Mouse (Mus musculus) limb, embryonic 14.5 days (tissue): ENCODE data around the gene Adamtsl1. TPM values are rescaled to one million over a fixed set of nuclear protein-coding genes. Genes with fewer than 3 reads are reported as not detected.
A peak's percentile ranks its signal among the peaks of the same experiment; 100 is the strongest.

ENCODE experiments used
- ATAC-seq: fragments of 200-750 bp; cut with Nextera tagmentation; 2 replicates; pipeline ENCODE4 v1.8.0; 2017; ENCODE audit warnings: low read depth, moderate number of reproducible peaks, moderate TSS enrichment; ENCODE audit not compliant: low FRiP score
- DNase-seq: peaks from one replicate; pipeline ENCODE4 v3.0.0-alpha.2; 2015; ENCODE audit warnings: low spot score
- H3K27ac ChIP-seq: fragments of 300-500 bp; sonication (generic); replicated peaks from 2 replicates; pipeline ENCODE4 v1.5.1; 2014; ENCODE audit warnings: low read depth, mild to moderate bottlenecking, low read length, moderate library complexity, mixed read lengths
- H3K27me3 ChIP-seq: fragments of 300-500 bp; sonication (generic); 2 replicates; pipeline ENCODE4 v1.6.1; 2014; ENCODE audit warnings: low read length, mixed read lengths; ENCODE audit not compliant: control insufficient read depth, insufficient read depth
- H3K36me3 ChIP-seq: fragments of 300-500 bp; sonication (generic); 2 replicates; pipeline ENCODE4 v1.6.1; 2014; ENCODE audit warnings: mild to moderate bottlenecking, low read length, moderate library complexity, mixed read lengths; ENCODE audit not compliant: control insufficient read depth, insufficient read depth
- H3K4me1 ChIP-seq: fragments of 300-500 bp; sonication (generic); 2 replicates; pipeline ENCODE4 v1.6.1; 2014; ENCODE audit warnings: antibody characterized with exemption, low read length, mixed read lengths; ENCODE audit not compliant: control insufficient read depth, insufficient read depth
- H3K4me2 ChIP-seq: fragments of 300-500 bp; sonication (generic); replicated peaks from 2 replicates; pipeline ENCODE4 v1.6.1; 2014; ENCODE audit warnings: low read depth, mild to moderate bottlenecking, low read length, moderate library complexity; ENCODE audit not compliant: severe bottlenecking
- H3K4me3 ChIP-seq: fragments of 300-500 bp; sonication (generic); replicated peaks from 2 replicates; pipeline ENCODE4 v1.5.1; 2014; ENCODE audit warnings: low read length
- H3K9ac ChIP-seq: fragments of 300-500 bp; sonication (generic); 2 replicates; pipeline ENCODE4 v1.6.1; 2014; ENCODE audit warnings: mild to moderate bottlenecking, low read depth, low read length, moderate library complexity; ENCODE audit not compliant: severe bottlenecking
- H3K9me3 ChIP-seq: fragments of 300-500 bp; sonication (generic); 2 replicates; pipeline ENCODE4 v1.6.1; 2016; ENCODE audit warnings: low read length; ENCODE audit not compliant: control insufficient read depth
- POLR2A ChIP-seq: fragments of 200-500 bp; IDR thresholded peaks from 2 replicates; pipeline ENCODE4 v1.8.0; 2012; ENCODE audit warnings: inconsistent platforms, mild to moderate bottlenecking, moderate library complexity, borderline replicate concordance; ENCODE audit not compliant: insufficient read depth, insufficient read length; ENCODE audit errors: extremely low read depth
- WGBS: fragments of 180-500 bp; shearing (Covaris S2); extraction: QIAGEN DNeasy Blood & Tissue Kit; methylation state at CpG from one replicate; pipeline ENCODE4 v1.1.7; 2014; 5-methylcytosine and 5-hydroxymethylcytosine counted together
- polyA plus RNA-seq, 2 experiments: library from polyadenylated mRNA; depleted of rRNA in 1 of 2; stranded (reverse) in 1 of 2; unstranded in 1 of 2; fragments of >200 nt; fragmentation: Nextera tagmentation in 1 of 2; extraction: Ambion mirVana in 1 of 2; gene quantifications; 2 replicates each; pipeline versions ENCODE4 v1.2.1 to v1.2.3; 2012 to 2014

The Adamtsl1 gene
- polyA plus RNA-seq, 2 experiments = 22.9 to 47.5 TPM

GRCm38 (mm10) chr4:86020372-86021090 lies 506.6 kb downstream of the Adamtsl1 start:
- Histone ChIP-seq H3K4me2 (no peak overlapping the region), H3K36me3 (no peaks in the 10 kb centered on the region), H3K9me3 (no peaks in the 10 kb centered on the region), H3K27ac (no peak overlapping the region; the same call in 1 of the 2 replicates), H3K27me3 (no peaks in the 10 kb centered on the region), H3K4me3 (no peak overlapping the region), H3K9ac (no peak overlapping the region), H3K4me1 (peaks cover 22% of the 10 kb centered on the region)
- TF ChIP-seq POLR2A = no peak
- WGBS = 37% methylated on average over 10 of the region's 10 CpGs
- peak; percentile 71 for DNase-seq
- peak; percentile 85 for ATAC-seq

DNA sequence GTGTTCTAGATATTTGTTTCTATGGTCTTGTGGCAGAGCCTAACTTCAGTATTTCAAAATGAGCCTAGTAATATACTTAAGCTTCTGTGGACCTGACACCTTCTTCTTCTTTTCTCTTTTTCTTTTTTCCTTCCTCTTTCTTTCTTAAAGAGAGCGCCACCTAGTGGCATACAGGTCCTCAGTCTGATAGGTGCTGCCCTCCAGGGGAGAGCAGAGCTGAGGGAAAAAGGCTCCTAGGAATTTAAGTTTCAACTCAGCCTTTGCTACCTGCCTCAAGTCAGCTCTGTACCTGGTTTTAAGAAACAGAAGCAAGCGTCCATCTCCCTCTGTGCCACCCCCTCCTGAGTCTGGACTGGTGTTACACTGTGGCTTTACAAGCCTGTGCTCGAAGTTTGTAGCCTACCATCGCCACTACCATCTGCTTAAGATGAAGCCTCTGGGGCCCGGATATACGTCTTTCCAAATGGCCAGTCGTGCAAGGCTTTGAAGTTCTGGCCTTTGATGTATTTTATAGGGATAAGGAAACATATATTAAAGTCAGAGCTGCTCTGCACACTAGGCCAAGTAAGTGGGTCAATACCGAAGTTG lies 510.7 kb downstream of the Adamtsl1 start:
- H3K9ac ChIP-seq = no peak overlapping the region
- H3K27ac ChIP-seq = no peak overlapping the region
- H3K4me2 ChIP-seq = no peak overlapping the region
- H3K9me3 ChIP-seq = no peaks in the 10 kb centered on the region
- no peaks in the 10 kb centered on the region for H3K36me3 ChIP-seq
- DNase-seq = peak; percentile 32
- no peaks in the 10 kb centered on the region for H3K27me3 ChIP-seq
- TF ChIP-seq POLR2A = peak; percentile 40; the same call in 1 of the 2 replicates
- peaks cover 24% of the 10 kb centered on the region for H3K4me1 ChIP-seq
- 19% methylated on average over 8 of the region's 8 CpGs for WGBS
- ATAC-seq = no peak
- H3K4me3 ChIP-seq = no peak overlapping the region

DNA sequence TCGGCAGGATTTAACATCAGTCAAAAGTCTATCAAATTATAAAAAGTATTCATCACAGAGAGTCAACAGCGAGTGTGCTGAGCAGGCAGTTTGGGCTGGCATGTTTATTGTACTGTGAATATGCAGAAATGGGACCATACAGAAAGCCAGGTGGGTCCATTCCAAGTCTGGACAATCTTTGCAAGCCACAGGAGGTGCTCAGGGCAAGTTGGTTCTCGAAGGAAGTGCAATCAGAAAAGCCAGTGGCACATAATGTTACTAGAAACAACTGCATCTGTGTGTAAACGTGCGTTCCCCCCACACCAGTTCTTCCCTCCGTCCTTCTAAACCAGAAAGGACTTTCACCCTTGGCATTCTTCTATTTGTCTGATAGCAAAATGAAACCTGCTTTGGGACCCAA lies 515.5 kb downstream of the Adamtsl1 start:
- Histone ChIP-seq H3K36me3 (no peaks in the 10 kb centered on the region), H3K27me3 (no peaks in the 10 kb centered on the region), H3K4me3 (no peak overlapping the region), H3K4me2 (no peak overlapping the region), H3K9me3 (no peaks in the 10 kb centered on the region), H3K9ac (no peak overlapping the region), H3K27ac (no peak overlapping the region), H3K4me1 (peaks cover 13% of the 10 kb centered on the region)
- DNase-seq (no peak), ATAC-seq (no peak)
- no peak for TF ChIP-seq POLR2A
- WGBS = 68% methylated on average over 6 of the region's 6 CpGs

- no peak overlapping the region for H3K27ac ChIP-seq
- no peak for TF ChIP-seq POLR2A
- 48% methylated on average over 3 of the region's 3 CpGs for WGBS
- DNase-seq (no peak), ATAC-seq (no peak)
- H3K36me3 ChIP-seq = no peaks in the 10 kb centered on the region
- H3K9ac ChIP-seq = no peak overlapping the region
- no peak overlapping the region for H3K4me2 ChIP-seq
- no peaks in the 10 kb centered on the region for H3K9me3 ChIP-seq
- no peaks in the 10 kb centered on the region for H3K27me3 ChIP-seq
- no peak overlapping the region for H3K4me3 ChIP-seq
- 0 out of 2 replicates have a peak, but pooled peaks cover 10% of the 10 kb centered on the region for H3K4me1 ChIP-seq
Measured at GRCm38 (mm10) chr4:86030208-86030607, 516.2 kb downstream of the Adamtsl1 start.

DNA sequence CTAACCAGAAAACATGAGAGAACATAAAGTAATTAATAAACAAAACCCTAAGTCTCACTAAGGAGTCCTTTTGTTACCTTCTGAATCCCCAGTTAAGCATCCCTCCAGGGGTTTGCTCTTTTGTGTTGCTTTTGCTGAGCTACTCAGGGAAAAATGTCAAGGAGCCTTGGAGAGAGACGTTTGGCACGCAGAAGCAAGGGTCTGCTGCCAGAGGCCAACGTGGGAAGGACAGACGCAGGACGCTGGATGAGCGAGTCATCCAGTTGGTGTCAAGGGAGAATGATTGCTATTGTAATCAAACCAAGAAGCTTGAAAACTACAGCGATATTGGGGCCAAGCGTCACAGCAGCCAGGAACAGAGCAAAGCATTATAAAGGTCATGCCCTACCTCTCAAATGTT lies 517.1 kb downstream of the Adamtsl1 start:
- Histone ChIP-seq H3K4me1 (0 out of 2 replicates have a peak, but pooled peaks cover 10% of the 10 kb centered on the region), H3K36me3 (no peaks in the 10 kb centered on the region), H3K9me3 (no peaks in the 10 kb centered on the region), H3K27ac (no peak overlapping the region), H3K9ac (no peak overlapping the region), H3K27me3 (no peaks in the 10 kb centered on the region), H3K4me2 (no peak overlapping the region), H3K4me3 (no peak overlapping the region)
- WGBS = 42% methylated on average over 8 of the region's 8 CpGs
- no peak for ATAC-seq
- DNase-seq = no peak
- TF ChIP-seq POLR2A = no peak
